Mouse (Mus musculus) gastrocnemius, adult 8-10 months (tissue): ENCODE data around the gene Ttll4. TPM values are rescaled to one million over a fixed set of nuclear protein-coding genes. Genes with fewer than 3 reads are reported as not detected.

Experiments
- DNase-seq, 2 experiments: peaks; one replicate each; pipeline ENCODE4 v3.0.0; 2022; ENCODE audit warnings: low spot score in 2 of 2
- total RNA-seq, 4 experiments: library from RNA; stranded (reverse); gene quantifications; 2 replicates each; pipeline ENCODE4 v1.2.4; 2022

Ttll4 gene
- total RNA-seq, 4 experiments from 2014 or later, result 9.2 to 18.3 (median 11.4) TPM

DNA sequence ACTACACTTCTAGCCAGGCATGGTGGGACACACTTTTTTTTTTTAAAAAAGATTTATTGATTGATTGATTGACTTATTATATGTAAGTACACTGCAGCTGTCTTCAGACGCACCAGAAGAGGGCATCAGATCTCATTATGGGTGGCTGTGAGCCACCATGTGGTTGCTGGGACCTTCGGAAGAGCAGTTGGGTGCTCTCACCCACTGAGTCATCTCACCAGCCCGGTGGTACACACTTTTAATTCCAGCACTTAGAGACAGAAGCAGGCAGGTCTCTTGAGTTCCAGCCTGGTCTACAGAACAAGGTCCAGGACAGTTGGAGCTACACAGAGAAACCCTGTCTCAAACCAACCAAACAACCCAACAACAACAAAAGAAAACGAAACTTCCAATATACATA is 50.5 kb downstream of the Ttll4 start:
- DNase-seq, result no peak

DNA sequence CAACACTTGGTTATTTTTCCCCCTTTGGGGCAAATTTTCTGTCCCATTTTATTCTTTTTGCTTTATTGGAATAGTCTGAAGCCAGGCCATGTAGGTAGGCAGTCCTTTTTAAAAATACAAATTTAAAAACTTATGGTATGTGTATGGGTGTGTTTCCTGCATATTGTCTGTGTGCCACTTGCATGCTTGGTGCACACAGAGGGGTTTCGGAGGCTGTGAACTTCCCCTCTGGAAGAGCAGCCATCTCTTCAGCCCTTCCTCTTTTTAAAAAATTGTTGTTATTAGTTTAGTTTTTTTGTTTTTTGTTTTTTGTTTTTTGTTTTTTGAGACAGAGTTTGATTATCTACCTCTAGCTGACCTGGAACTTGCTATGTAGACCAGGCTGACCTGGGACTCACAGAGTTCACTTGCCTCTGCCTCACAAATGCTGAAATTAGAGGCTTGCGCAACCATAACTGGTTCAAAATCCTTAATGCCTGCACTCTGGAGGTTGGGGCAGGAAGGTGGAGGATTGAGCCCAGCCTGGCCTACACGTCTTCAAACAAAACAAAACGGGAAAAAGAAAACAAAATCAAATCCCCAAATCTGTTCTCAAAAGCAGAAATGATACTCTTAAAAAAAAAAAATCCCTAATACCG is 51.0 kb downstream of the Ttll4 start:
- no peak for DNase-seq

DNA sequence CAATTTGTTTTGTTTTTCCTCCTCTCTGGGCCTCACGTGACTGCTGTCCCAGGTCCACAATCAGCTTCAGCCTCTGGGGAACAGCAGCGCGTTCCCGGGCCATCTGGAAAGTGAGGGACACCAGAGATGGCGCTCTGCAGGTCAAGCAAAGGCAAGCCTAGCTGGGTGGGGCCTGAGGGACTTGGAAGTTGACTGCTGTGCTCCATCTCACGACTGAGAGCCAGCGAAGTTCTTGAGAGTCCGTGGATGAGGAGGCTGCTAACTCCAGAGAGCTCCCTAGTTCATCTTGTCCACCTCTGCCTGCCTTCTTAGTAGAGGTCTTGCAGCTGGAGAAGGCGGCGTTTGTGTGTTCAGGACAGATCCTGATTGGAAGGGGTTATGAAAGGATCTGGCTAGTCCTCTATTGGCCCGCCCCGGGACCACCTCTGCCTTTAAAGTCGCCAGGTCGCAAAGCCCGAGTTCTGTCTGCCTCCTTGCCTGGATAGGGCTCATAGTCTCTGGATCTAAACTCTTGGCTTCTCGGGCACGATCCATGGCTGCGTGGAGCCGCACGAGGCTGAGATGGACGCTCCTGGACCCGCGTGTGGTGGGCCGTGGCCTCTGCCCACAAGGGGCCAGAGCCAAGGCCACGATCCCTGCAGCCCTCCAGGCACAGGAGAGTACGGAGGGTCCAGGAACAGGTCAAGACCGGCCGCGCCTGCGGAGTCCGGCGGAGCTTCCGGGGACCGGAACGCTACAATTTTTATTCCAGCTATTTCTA is 51.7 kb downstream of the Ttll4 start, which contains the start of gene Cyp27a1:
Cyp27a1 (plus strand) TSS at position 476 of the 760 bp plus-strand sequence.
- DNase-seq, result peak; percentile 80 to 81

DNA sequence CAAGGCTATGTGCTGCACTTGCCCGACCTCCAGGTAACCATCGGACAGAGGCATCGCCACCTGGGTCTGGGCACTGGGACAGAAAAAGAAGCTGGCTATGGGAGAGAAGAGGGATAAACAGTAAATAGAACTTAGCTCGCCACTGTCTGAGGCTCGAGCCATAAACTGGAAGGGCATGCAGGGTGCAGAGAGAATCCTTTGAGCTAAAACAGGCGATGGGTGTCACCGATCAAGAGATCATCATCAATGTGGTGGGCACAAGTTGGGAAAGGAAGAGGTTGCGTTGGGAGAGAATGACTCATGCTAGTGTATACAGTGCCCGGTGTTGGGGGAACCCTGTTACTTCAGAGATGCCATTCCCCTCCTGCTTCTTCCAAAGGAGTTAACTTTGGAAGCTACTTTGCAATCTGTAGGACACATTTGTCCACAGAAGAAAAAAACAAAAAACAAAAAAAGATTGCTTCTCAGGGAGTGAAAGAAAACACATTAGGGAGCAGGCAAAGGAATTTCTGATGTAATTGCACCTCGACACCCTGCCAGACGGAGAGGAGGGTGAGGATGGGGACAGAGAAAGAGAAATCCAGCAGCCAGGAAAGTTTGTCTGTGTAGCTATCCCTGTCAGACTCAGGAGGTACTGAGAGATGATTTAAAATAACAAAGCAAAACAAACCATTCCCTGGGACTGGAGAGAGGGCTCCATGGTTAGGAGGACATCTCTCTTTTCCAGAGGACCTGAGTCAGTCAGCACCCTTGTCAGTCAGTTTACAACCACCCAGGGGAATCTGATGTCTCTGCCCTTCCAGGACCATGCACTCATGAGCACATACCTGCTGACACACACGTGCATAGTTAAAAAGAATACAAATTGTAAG is 52.5 kb downstream of the Ttll4 start:
- no peak for DNase-seq

DNA sequence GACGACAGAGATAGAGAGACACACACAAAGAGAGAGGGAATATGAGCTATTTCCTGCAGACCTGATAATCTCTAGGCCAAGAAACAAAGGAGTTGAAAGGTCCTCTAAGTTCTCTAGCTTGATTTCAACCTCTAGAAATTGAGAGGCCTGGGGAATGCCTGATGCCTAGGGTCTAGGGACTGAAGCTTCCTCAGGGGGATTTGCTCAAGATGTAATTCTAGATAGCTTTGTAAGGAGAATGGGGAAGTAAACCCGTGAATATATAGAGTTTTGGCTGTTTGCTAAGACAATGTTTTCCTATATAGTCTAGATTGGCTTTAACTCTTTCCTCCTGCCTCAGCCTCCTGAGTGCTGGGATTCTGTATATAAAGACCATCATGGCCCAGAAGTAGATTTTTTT is 53.4 kb downstream of the Ttll4 start:
- no peak for DNase-seq

DNA sequence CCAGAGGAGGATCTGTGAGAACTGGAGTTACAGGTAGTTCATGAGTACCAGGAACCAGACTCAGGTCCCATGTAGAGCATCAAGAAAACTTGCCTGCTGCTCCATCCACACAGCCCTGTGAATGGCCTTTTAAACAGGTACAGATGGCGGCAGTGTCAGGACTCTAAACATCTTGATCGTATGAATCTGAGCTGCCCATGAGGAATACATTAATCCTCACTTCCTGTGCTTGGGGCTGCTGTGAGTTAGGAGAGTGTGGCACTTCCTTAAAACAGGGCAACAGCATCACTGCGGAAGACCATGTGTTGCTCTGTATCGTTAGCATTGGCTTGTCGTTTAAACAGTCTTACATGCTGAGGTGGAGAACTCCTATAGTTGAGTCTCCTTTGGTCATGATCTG is 53.9 kb downstream of the Ttll4 start:
- no peak for DNase-seq

DNA sequence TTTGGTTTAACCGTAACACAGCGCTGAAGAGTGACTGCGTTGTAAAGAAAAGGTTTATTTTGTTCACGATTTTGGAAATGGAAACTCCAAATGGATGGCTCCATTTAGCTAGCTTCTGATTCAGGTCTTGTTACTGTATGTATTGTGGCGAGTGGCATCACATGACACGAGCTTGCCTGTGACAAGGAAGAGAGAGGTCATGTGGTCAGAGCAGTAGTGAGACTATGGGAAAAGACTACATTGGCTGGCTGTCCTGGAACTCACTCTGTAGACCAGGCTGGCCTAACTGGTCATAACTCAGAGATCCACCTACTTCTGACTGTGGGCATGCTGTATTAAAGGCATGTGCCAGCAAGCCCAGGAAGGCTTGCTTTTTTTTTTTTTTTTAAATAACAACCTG is 54.3 kb downstream of the Ttll4 start:
- no peak for DNase-seq

DNA sequence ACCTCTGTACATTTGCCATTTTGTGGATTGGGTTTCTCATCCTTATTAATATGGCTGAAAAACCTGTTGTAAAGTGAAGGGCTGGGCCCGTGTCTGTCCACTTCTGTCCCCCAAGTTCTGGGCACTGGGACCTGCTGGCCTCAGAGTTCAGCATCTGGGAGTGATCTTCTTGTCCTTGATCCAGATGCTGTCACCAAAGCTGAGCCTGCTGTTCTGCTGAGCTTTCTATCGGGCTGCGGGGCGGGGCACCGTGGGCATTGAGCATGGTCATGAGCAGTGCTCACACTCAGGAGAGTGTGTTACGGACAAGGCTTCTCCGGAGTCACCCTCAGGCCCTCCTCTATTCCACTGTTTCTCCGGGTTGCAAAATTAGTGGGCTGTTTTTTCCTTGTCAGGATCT is 56.6 kb downstream of the Ttll4 start:
- no peak for DNase-seq

DNA sequence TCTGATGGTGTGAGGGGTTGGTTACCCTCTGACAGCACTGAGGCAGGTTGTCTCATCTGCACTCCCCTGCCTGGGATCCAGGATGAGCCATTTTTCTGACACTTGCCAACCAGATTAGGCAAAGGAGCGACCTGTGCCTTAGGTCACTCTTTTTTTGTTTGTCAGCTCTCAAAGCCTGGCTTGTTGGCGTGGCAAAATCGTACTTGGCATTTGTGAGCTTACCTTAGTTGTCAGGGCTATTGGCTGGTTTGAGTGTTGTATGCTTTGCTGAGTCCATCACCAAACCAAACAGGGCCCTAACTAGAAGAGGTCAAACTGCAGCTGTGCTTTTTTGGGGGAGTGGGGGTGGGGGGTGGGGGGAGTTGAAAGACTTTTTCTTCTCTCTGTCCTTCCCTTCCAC is 57.7 kb downstream of the Ttll4 start:
- no peak for DNase-seq

DNA sequence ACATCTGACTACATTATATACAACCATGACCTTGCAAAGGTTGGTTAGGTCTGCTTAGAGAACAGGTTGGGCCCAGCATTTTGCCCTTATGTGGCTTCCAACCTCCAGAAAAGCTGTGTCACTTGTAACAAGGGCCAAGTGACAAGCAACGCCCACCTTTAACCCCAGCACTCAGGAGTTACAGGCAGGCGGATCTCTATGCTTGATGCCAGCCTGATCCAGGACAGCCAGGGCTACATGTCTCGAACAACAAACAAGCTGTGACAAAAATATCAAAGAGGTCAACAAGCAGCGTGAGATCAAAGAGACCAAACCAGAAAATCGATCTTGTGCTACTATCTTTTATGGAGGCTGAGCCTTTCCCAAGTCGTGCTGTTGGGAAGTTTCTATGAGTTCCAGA is 60.1 kb downstream of the Ttll4 start:
- DNase-seq, result no peak

DNA sequence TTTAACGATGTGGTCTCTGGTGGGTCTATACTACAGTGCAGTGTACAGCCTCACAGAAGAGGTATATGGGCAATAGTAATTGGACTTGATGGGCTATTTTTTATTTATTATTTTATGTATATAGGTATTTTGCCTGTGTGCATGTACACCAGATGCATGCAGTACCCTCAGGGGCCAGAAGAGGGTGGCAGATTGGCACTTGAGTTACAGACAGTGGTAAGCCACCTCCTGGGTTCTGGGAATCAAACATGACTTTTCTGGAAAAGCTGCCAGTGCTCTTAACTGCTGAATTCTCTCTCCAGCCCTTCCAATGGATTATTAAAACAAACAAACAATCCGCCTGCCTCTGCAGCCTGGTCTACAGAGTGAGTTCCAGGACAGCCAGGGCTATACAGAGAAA is 62.2 kb downstream of the Ttll4 start:
- DNase-seq, result no peak

DNA sequence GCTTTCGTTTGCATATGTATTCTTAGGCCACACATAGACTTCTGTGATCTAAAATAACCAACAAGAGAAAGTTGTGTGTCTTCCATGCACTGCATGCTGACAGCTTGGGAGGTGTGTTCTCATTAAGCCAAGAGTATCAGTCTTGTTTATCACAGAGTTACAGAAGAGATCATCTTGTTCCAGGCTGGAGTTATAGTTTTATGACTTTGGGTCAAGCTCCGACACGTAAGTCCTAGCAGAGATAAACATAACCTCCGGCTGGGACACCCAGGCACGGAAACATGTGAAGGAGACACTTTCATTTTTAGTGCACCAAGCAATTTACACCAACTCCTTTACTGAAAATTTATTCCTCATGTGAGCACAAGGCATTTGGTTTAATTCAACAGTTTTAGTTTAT is 64.6 kb downstream of the Ttll4 start:
- no peak for DNase-seq

DNA sequence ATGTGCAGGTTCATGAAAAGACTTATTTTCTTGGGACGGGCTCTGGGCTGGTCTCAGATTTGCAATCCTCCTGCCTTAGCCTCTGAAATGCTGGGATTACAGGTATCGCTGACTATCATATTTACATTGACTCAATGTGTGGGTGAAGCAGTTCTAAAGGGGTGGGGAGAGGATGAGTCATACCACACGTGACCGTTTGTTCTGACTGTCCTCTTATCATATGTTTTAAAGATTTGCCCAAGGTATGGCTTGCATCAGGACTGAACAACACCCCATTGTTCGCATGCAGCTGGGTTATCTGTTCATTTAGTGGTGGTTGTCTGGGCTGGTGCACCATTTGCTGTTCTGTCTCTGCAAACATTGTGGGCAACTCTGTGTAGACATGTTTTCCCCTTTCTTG is 65.1 kb downstream of the Ttll4 start:
- no peak for DNase-seq

DNA sequence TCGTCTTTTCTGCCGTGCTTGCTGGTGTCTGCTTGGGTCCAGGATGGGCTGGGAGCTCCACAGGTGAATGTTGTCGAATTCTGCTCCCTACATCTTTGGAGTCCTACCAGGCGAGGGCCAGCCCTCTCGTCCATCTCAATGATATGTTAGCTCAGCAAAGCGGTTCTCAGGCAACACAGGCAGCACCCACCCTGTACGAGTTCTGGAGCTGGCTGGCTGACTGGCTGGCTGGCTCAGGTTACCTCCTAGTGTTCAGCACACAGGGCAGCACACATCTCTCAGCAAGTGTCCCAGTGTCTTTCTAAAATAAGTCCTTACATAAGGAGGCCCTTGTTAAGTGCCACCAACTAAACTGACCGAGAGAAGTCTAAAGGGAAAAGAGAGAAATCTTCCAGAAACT is 66.9 kb downstream of the Ttll4 start:
- peak; percentile 69 to 81 for DNase-seq

DNA sequence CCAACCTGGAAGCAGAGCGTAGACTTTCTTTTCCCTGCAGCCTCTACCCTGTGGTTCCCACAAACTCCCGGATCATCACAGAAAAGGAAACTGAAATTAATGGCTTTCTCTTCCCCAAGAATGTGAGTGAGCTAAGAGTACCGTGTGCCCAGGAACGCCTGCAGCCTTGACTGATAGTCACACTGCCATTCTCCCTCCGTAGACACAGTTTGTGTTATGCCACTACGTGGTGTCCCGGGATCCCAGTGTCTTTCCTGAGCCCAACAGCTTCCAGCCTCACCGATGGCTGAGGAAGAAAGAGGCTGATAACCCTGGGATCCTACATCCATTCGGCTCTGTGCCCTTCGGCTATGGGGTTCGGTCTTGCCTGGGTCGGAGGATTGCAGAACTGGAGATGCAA is 75.4 kb downstream of the Ttll4 start:
- no peak for DNase-seq

DNA sequence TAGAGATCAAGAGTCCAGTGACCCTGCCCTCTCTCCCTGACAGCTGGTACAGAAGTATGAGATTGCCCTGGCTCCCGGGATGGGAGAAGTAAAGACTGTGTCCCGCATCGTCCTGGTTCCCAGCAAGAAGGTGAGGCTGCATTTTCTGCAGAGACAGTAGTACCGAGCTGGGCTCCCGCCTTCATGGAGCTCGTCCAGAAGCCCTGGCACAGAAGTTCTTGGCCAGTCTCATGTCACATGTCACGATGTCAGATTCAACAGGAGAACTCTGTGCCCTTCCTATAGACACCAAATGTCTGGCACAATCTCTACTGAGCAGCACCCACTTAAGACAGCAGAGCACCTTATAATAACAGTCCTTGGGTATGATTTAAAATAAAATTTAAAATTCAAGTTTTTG is 76.0 kb downstream of the Ttll4 start:
- DNase-seq, result peak in 1 of 2 experiments; percentile 56

DNA sequence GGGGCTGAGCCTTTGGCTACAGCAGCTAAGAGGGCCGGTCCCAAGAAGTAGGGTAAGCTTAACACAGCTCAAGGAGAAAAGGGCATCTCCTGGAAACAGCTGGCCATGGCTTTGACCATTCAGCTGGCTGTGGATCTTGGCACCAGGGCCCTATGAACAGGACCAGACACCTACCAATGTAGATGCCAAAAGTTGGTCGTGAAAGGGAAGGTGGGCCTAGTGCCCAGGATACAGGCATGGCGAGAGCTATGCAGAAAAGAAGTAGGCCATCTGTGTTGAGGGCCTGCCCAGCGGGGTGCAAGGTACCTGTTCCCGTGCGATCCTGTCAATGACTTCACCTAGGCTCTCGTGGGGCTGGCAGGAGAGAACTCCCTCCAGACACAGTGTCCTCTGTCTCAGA is 79.3 kb downstream of the Ttll4 start:
- DNase-seq, result peak; percentile 48 to 75

DNA sequence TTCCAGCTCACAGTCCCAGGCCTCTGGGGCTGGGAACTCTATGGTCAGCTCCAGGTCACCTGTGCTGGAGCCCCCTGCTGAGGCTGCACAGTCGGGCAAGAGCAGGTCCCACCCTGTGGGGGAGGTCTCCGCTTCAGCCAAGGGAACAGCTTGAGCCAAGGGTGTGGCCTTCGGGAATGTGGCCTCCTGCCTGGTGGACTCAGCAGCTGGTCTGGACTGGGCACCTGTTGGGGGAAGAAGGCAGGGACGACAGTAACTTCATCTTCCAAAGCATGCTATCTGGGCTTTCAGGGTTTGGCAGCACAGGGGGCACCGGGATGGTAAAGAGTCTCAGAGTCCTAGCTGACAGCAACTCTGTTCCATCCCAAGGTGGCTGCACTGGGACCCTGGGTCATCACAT is 85.8 kb downstream of the Ttll4 start:
- peak; percentile 57 to 76 for DNase-seq

DNA sequence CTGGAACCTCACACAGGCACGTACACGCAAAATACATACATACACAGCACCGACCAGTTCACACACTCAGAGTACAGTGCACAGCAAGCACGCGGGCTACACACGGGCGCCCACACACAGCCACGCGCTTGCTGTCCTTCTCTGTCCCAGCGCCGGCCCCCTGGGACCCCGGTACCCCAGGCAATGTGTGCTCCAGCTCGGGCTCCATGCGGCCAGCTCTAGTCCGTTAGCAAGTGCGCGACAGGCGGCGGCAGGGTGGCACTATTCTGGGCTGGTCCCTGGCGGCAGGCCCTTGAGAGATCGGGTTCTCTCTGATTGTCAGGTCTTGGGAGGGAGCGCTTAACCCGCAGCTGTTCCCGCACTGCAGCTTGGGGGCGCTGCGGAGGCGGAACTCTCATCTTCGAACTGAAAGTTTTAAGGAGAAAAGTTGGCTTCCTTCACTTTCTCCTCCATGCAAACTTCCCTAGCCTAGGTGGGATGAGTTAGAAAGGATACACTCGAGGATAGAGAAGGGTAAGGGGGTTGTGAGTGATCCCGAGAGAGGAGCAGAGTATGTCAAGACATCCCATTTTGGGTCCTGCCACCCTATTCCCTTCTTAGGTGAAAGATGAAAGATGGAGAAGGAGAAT is 87.2 kb downstream of the Ttll4 start, which contains the start of gene Prkag3:
Prkag3 (minus strand) TSS at position 579 of the 629 bp plus-strand sequence.
- peak; percentile 86 to 92 for DNase-seq

DNA sequence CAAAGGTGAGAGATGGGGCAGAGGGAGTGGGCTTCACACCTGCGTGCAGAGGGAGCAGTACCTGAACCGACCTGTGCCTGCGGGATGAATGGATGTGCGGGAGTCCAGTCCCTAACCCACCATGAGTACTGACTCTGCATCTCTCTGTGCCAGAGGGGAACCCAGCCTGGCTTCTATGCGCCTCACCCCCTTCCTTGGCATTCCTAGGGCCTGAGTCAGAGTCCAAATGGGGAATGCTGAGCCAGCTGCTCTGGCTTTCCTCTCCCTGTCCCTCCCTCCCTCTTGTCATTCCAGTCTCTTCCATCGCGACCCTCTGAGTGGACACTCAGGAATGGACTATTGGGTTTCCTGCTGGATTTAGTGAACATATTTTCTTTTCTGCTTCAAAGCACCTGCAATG is 87.8 kb downstream of the Ttll4 start:
- DNase-seq, result peak; percentile 65 to 77

DNA sequence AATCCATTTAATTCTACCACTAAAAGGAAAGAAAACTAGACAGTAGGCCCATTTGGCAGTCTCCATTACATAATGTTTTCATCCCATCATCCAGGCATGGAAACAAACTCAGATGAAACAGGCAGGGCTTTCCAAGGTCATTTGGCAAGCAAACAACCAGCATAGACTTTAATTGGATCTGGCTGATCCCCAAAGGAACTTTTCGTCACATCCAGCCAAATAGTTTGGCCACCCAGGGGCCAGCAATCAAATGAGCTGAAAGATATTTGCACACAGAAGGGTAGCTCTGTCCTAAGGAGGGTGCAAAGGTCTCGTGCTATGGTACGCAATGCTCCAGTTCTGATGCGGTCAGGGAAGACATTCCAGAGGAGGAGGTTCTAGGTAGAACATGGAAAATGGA is 89.1 kb downstream of the Ttll4 start:
- DNase-seq, result no peak

DNA sequence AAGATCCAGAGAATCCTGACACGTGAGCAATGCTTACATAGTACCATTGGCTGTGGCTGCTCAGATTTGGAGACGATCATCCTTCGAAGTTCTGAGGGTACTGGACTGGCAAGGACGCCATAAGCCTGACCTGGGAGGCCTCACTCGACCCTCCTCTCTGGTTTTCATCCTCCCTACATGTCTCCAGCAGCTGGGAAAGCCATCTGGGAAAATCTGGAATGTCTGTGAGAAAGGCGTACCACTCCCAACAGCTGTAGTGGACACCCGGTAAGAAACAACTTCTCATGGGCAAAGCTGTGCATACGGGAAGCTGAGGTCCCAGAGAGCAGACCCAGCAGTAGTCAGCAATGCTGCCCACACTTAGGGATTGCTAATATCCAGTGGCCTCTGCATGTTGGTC is 90.6 kb downstream of the Ttll4 start:
- no peak for DNase-seq
